Mouse (Mus musculus): Measurements from ENCODE around the gene Rrn3. TPM values are rescaled to one million over a fixed set of nuclear protein-coding genes. Genes with fewer than 3 reads are reported as not detected.

Gene Rrn3
- polyA plus RNA-seq, 1 experiment from 2014 or later = 97.8 TPM

DNA sequence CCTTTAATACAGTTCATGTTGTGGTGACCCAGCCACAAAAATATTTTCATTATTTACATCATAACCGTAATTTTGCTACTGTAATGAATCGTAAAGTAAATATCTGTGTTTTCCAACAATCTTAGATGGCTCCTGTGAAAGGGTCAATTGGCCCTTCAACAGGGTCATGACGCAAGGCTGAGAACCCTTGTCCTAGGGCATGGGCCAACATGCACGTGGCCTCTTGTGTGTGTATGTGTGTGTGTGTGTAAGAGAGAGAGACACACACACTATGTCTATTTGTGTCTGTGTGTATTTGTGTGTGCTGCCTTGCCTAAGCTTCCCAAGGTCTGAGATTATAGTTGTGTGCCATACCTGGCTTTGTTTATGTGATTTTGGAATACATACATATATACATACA lies 27.1 kb downstream of the Rrn3 start:
- no peaks in the 10 kb centered on the region for H3K9me3 ChIP-seq (ENCODE audit: control insufficient read depth, low read length)
- H3K4me2 ChIP-seq (ENCODE audit: low read depth, low read length) = no peak overlapping the region
- H3K9ac ChIP-seq (replicated peaks; ENCODE audit: low read depth, low read length) = no peak overlapping the region
- WGBS = 96% methylated on average over 4 of the region's 4 CpGs
- H3K4me3 ChIP-seq (ENCODE audit: low read depth, low read length) = no peak overlapping the region
- peaks cover 71% of the 10 kb centered on the region for H3K36me3 ChIP-seq (ENCODE audit: control insufficient read depth, insufficient read depth, low read length)
- no peak for ATAC-seq (ENCODE audit: low read depth)
- no peaks in the 10 kb centered on the region for H3K4me1 ChIP-seq (ENCODE audit: control insufficient read depth, insufficient read depth, low read length)
- H3K27ac ChIP-seq (ENCODE audit: low read depth, low read length) = no peak overlapping the region
- H3K27me3 ChIP-seq (ENCODE audit: control insufficient read depth, insufficient read depth, low read length) = no peaks in the 10 kb centered on the region

DNA sequence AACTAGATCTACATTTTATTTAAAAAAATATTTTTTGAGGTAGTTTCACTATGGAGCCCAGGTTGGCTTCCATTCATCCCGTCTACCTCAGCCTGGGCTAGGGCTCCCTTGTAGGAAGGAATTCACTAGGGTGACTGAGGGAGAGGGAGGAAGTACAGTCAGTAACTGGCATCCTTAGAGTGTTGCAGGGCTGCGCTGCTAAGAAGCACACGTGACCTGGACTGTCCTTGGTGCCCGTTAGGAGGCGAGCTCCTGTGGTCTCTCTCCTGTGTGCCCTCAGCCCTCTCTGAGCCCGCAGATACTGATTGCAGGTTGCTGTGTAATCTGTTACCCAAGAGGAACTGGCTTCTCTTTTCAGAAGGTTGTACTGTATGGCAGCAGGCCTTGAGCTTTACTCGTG lies 27.9 kb downstream of the Rrn3 start:
- H3K27me3 ChIP-seq (ENCODE audit: control insufficient read depth, insufficient read depth, low read length) = no peaks in the 10 kb centered on the region
- over 99% methylated on average over 7 of the region's 7 CpGs for WGBS
- no peak overlapping the region for H3K4me3 ChIP-seq (ENCODE audit: low read depth, low read length)
- H3K4me1 ChIP-seq (ENCODE audit: control insufficient read depth, insufficient read depth, low read length) = no peaks in the 10 kb centered on the region
- no peak overlapping the region for H3K4me2 ChIP-seq (ENCODE audit: low read depth, low read length)
- no peak for ATAC-seq (ENCODE audit: low read depth)
- H3K36me3 ChIP-seq (ENCODE audit: control insufficient read depth, insufficient read depth, low read length) = peaks cover 74% of the 10 kb centered on the region
- H3K9me3 ChIP-seq (ENCODE audit: control insufficient read depth, low read length) = no peaks in the 10 kb centered on the region
- no peak overlapping the region for H3K27ac ChIP-seq (ENCODE audit: low read depth, low read length)
- H3K9ac ChIP-seq (replicated peaks; ENCODE audit: low read depth, low read length) = no peak overlapping the region

DNA sequence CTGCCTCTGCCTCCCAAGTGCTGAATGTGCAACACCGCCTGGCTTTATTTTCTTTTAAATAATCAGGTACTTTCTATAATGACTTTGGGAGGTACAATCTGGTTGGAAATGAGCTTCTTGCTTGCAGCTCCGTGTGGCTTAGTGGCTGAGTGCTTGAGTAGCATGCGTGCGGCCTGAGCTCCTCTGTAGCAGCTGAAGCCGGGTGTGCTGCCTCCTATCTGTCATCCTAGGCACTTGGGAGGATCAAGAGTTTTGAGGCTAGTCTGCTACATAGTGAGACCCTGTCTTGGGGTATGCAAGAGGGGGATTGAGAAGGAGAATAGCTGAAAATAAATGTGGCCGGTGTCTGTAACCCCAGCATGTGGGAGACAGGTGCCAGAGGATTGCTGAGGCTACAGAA lies 31.6 kb downstream of the Rrn3 start:
- H3K4me2 ChIP-seq (ENCODE audit: low read depth, low read length) = no peak overlapping the region
- no peak overlapping the region for H3K4me3 ChIP-seq (ENCODE audit: low read depth, low read length)
- no peak overlapping the region for H3K27ac ChIP-seq (ENCODE audit: low read depth, low read length)
- H3K36me3 ChIP-seq (ENCODE audit: control insufficient read depth, insufficient read depth, low read length) = peaks cover 63% of the 10 kb centered on the region
- no peaks in the 10 kb centered on the region for H3K9me3 ChIP-seq (ENCODE audit: control insufficient read depth, low read length)
- H3K27me3 ChIP-seq (ENCODE audit: control insufficient read depth, insufficient read depth, low read length) = no peaks in the 10 kb centered on the region
- no peak for ATAC-seq (ENCODE audit: low read depth)
- 89% methylated on average over 6 of the region's 6 CpGs for WGBS
- H3K9ac ChIP-seq (replicated peaks; ENCODE audit: low read depth, low read length) = no peak overlapping the region
- H3K4me1 ChIP-seq (ENCODE audit: control insufficient read depth, insufficient read depth, low read length) = no peaks in the 10 kb centered on the region

DNA sequence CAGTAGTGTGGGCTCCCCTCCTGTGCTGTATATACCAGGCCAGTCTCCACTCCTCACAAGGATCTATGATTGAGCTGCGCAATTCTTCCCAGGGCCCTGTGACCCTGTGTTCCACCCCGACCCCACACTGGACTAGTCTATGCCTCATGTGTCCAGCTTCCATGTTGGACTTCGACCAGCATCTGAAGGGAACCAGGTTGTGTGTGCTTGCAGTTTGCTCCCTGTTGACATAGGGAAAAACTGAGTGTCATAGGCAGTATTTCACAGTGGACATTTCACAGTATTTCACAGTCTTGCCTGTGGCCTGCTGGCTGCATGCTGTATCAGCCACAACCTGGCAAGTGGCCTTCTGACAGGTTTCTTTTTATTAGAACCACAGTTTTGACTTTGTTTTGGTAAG lies 32.7 kb downstream of the Rrn3 start:
- H3K27ac ChIP-seq (ENCODE audit: low read depth, low read length) = no peak overlapping the region
- H3K4me2 ChIP-seq (ENCODE audit: low read depth, low read length) = no peak overlapping the region
- H3K36me3 ChIP-seq (ENCODE audit: control insufficient read depth, insufficient read depth, low read length) = peaks cover 56% of the 10 kb centered on the region
- no peaks in the 10 kb centered on the region for H3K4me1 ChIP-seq (ENCODE audit: control insufficient read depth, insufficient read depth, low read length)
- no peak for ATAC-seq (ENCODE audit: low read depth)
- H3K9me3 ChIP-seq (ENCODE audit: control insufficient read depth, low read length) = no peaks in the 10 kb centered on the region
- no peak overlapping the region for H3K4me3 ChIP-seq (ENCODE audit: low read depth, low read length)
- 99% methylated on average over 3 of the region's 3 CpGs for WGBS
- H3K27me3 ChIP-seq (ENCODE audit: control insufficient read depth, insufficient read depth, low read length) = no peaks in the 10 kb centered on the region
- no peak overlapping the region for H3K9ac ChIP-seq (replicated peaks; ENCODE audit: low read depth, low read length)

DNA sequence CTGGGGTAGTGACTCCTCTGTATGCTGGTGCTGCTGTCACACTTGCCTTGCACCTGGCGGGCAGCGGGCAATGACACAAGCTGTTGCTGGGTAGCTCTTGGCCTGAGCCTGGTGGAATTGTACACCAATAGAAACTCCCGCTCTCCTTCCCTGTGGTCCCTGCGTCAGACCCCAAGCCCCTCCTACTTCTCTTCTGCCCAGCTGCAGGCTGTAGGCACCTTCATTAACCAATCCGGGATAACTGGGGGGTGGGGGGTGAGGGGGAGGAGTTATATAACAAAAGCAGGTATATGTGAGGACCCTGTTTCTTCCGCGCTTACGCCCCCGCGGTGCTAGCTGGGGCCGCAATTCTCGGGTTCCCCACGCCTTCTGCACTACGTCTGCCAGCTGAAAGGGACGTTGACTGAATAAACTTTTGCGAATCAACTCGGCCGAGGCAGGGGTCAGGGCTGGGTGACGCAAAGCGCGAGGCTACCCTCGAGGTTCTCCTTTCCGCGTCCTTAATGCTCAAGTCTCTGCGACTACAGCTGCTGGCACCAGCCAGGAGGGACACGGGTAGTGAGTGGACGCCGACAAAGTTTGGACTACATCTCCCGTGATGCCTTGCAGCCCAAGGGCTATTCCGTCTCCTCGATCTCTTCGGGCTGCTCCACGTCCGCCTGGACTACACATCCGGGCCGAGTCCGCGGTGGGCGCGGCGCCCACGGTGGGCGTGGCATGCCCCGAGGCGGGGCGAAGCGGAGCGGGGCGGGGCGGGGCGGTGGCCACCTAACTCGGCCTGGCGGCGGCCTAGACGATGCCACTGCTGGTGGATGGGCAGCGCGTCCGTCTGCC lies 38.3 kb downstream of the Rrn3 start, which contains the start of gene Ntan1:
Ntan1 (plus strand) TSS at position 286 of the 834 bp plus-strand sequence.
- peaks cover 5% of the 10 kb centered on the region for H3K36me3 ChIP-seq (ENCODE audit: control insufficient read depth, insufficient read depth, low read length)
- H3K4me2 ChIP-seq (ENCODE audit: low read depth, low read length) = peak within 1 kb of the TSS; percentile 84
- peak within 1 kb of the TSS; percentile 82 for H3K9ac ChIP-seq (replicated peaks; ENCODE audit: low read depth, low read length)
- H3K4me1 ChIP-seq (ENCODE audit: control insufficient read depth, insufficient read depth, low read length) = peaks cover 11% of the 10 kb centered on the region
- H3K9me3 ChIP-seq (ENCODE audit: control insufficient read depth, low read length) = no peaks in the 10 kb centered on the region
- peak within 1 kb of the TSS; percentile 96 for H3K27ac ChIP-seq (ENCODE audit: low read depth, low read length)
- H3K4me3 ChIP-seq (ENCODE audit: low read depth, low read length) = peak within 1 kb of the TSS; percentile 84
- H3K27me3 ChIP-seq (ENCODE audit: control insufficient read depth, insufficient read depth, low read length) = no peaks in the 10 kb centered on the region
- under 1% methylated on average over 56 of the region's 58 CpGs for WGBS
- peak; percentile 96 for ATAC-seq (ENCODE audit: low read depth)

DNA sequence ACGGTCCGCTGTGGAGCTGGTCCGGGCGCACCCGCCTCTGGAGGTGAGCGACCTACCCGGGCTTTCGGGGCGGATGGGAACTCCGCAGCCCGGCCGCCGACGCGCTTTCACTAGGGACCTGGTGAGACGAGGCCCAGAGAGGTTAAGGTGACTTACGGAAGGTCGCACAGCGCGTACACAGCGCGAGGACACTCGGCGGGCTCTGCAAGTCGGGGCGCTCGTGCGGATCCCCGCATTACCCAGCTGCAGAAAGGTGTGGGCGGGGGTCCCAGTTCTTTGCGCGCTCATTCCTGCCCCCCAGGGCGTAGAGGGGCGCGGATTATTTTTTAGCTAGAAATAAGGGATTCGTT lies 38.9 kb downstream of the Rrn3 start:
- ATAC-seq (ENCODE audit: low read depth) = peak; percentile 62
- Histone ChIP-seq H3K4me2 (ENCODE audit: low read depth, low read length) (peak overlapping the region; percentile 84), H3K36me3 (ENCODE audit: control insufficient read depth, insufficient read depth, low read length) (no peaks in the 10 kb centered on the region; the same call in none of the 2 replicates), H3K9ac (replicated peaks; ENCODE audit: low read depth, low read length) (peak overlapping the region; percentile 82), H3K9me3 (ENCODE audit: control insufficient read depth, low read length) (no peaks in the 10 kb centered on the region), H3K4me1 (ENCODE audit: control insufficient read depth, insufficient read depth, low read length) (peaks cover 11% of the 10 kb centered on the region), H3K27me3 (ENCODE audit: control insufficient read depth, insufficient read depth, low read length) (no peaks in the 10 kb centered on the region), H3K4me3 (ENCODE audit: low read depth, low read length) (peak overlapping the region; percentile 84), H3K27ac (ENCODE audit: low read depth, low read length) (peak overlapping the region; percentile 96)
- WGBS = under 1% methylated on average over 36 of the region's 36 CpGs

DNA sequence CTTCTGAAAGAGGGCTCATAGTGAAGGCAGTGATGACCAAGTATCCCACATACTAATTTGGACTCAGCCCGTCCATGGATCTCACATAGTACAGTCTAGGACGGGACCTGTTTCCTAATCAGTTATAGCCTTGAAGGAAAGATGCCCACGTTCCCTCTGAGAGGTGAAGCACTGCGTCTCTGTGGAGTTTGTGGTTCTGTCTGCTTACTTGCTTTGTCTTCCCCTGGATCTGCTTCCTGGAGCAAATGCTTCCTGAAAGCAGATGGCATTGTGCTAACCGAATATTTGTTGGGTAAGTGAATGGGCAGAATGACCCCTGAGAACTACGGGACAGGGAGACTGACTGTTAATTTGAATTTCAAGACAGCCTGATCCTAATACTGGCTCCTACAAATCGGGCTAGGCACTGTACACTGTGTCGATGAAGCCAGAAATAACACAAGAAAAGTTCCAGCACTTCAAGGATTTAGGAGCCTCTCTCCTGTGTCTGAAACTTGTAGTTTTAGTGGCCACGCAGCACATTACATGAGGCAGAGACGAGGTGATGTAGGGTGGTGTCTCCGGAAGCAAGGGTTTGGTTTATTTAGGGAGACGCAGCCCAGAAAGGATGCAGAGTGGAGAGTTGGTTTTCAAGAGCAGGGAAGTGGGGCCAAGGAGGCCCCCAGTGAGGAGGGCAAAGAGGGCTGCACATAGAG lies 39.4 kb downstream of the Rrn3 start:
- H3K9me3 ChIP-seq (ENCODE audit: control insufficient read depth, low read length) = no peaks in the 10 kb centered on the region
- WGBS = 39% methylated on average over 12 of the region's 12 CpGs
- peak overlapping the region; percentile 82 for H3K9ac ChIP-seq (replicated peaks; ENCODE audit: low read depth, low read length)
- peak overlapping the region; percentile 96 for H3K27ac ChIP-seq (ENCODE audit: low read depth, low read length)
- H3K36me3 ChIP-seq (ENCODE audit: control insufficient read depth, insufficient read depth, low read length) = no peaks in the 10 kb centered on the region
- peak overlapping the region; percentile 84 for H3K4me2 ChIP-seq (ENCODE audit: low read depth, low read length)
- 0 out of 2 replicates have a peak, but pooled peaks have one; percentile 0 for ATAC-seq (ENCODE audit: low read depth)
- peaks cover 11% of the 10 kb centered on the region for H3K4me1 ChIP-seq (ENCODE audit: control insufficient read depth, insufficient read depth, low read length)
- H3K27me3 ChIP-seq (ENCODE audit: control insufficient read depth, insufficient read depth, low read length) = no peaks in the 10 kb centered on the region
- H3K4me3 ChIP-seq (ENCODE audit: low read depth, low read length) = peak overlapping the region; percentile 84

DNA sequence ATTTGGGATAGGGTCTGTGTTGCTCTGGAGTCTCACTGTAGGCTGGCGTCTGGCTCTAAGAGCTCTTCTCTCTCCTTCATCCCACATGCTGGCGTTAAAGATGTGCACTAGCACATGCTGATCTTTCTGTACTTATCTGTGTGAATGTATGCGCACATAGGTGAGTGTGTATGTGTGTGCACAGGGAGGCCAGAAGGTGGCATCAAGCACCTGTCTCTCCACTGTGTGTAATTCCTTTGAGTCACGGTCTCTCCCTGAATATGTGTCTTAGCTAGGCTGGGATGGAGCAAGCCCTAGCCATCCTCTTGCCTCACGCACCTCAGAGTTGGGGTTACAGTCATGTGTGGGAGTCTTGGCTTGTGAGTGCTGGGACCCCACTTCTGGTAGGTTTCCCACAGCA lies 40.3 kb downstream of the Rrn3 start:
- no peaks in the 10 kb centered on the region for H3K9me3 ChIP-seq (ENCODE audit: control insufficient read depth, low read length)
- 98% methylated on average over 5 of the region's 5 CpGs for WGBS
- no peaks in the 10 kb centered on the region for H3K27me3 ChIP-seq (ENCODE audit: control insufficient read depth, insufficient read depth, low read length)
- ATAC-seq (ENCODE audit: low read depth) = no peak
- 0 out of 2 replicates have a peak overlapping the region, but pooled peaks have one; percentile 84 for H3K4me3 ChIP-seq (ENCODE audit: low read depth, low read length)
- H3K4me2 ChIP-seq (ENCODE audit: low read depth, low read length) = no peak overlapping the region
- H3K9ac ChIP-seq (replicated peaks; ENCODE audit: low read depth, low read length) = no peak overlapping the region
- peaks cover 11% of the 10 kb centered on the region for H3K4me1 ChIP-seq (ENCODE audit: control insufficient read depth, insufficient read depth, low read length)
- no peaks in the 10 kb centered on the region for H3K36me3 ChIP-seq (ENCODE audit: control insufficient read depth, insufficient read depth, low read length)
- no peak overlapping the region for H3K27ac ChIP-seq (ENCODE audit: low read depth, low read length)
